Mouse (Mus musculus): ENCODE results near the gene Mark2.

The Mark2 gene

DNA sequence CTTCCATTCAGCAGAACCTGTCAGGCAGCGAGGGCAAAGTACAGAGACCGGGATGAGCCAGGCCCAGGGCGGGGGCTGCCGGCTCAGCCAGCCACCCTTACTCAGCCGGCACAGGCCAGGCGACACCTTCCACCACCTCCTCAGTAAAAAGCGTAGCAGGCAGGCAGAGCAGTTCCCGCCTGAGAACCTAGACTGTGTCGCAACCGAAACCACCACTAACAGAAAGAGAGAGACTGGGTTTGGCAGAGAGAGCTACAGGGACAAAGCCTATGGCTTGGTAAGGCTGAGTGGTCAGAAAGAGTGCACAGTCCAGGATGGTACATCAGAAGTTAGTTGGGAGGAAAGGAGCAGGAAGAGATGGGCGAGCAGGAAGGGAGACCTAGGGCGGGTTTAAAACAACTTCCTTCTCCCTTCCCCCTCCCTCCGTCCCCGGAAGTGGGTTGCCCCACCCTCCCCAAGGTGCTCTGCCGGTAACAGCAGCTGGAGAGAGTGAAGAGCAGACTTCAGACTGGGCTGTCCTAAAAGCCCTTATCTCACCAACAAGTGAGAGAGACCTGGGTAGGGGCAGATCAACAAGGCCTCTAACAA lies 46.5 kb downstream of the Mark2 start:
- DNase-seq (ENCODE audit: low spot score in 2 of 2): peak; percentile 54 to 70

DNA sequence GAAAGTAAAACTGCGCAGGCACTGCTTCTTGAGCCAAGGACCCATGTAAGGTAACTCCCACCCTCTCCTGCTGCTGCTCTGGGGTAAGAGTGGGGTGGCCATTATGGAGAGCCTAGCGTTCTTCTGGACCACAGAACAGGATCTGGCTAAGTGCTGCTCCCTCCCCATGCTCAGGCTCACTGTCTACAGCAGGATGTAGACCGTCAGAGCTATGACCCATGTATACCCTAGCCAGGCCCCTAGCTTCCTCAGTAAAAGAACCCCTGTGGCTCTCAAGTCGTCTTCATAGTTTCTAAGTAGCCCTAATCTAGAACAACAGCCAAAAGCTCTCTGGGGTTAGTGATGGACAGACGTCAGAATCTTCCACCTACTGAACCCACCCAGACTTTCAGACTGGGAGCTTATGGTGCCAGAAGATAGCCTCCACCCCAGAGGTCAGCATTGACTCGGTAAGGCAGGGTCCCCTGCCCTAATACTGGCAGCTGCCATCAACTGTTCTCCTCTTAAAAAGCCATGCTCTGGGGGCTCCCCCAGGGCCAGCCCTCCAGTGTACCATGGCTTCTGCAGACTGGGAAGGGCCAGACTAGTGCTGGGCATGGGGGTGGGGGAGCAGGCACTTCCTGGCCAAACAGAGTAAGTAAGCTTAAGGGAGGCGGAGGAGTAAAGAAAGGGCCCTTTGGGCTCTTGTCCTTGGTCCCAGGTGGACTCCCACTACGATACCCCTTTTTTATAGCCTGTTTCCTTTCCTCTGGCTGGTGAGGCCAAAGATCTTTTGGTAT lies 47.4 kb downstream of the Mark2 start:
- DNase-seq (ENCODE audit: low spot score in 2 of 2): peak in 1 of 2 experiments; percentile 20

DNA sequence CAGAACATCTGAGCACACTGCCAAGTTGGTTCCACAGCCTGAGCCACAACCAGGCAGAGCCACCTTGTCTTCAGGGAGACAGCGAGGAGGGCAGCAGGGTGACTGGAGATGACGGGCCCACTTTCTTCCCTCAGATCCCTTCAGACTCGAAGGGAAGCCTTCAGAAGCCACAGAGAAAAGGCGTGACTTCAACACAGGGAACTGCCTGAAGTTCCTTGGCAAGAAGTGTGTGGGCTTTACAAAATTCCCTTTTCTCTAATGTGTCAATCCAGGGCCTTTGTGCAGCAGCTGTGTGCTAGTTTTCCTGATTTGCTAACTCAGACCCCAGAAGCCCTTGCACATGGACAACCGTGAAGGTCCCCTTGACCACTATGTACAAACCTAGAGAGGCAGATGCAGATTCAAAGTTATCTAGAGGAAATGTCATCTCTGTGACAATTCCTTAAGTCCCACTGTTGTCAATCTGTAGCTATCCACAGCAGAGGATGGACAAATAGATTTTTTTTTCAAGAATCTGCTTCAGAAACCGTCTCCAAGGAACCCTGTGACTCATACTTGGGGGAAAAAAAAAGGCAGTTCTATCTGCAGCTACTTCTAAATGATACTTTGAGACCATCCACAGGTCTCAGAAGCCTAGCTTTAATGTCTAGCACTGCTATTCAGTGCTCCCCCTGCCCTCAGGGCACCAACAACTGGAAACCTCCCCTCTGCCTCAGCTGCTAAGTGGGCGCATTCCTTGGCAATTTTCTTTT lies 49.5 kb downstream of the Mark2 start:
- DNase-seq (ENCODE audit: low spot score in 2 of 2): no peak

DNA sequence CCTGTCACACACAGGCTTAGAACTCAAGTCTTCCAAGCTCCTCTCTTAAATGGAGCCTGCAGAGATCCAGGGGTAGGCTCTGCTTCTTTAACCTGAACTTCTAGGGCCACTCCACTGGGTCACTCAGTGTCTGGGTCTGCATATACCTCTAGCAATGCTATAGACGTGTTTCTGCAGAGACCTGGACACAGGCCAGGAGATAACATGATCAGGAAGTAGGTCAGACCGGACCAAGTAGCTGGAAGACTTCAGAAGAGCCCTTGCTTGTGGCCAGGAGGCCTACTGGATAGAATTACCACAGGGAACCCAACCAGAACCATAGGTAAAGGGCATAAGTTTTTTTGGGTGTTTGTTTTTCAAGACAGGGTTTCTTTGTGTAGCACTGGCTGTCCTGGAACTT lies 51.9 kb downstream of the Mark2 start:
- no peak for DNase-seq (ENCODE audit: low spot score in 2 of 2)

DNA sequence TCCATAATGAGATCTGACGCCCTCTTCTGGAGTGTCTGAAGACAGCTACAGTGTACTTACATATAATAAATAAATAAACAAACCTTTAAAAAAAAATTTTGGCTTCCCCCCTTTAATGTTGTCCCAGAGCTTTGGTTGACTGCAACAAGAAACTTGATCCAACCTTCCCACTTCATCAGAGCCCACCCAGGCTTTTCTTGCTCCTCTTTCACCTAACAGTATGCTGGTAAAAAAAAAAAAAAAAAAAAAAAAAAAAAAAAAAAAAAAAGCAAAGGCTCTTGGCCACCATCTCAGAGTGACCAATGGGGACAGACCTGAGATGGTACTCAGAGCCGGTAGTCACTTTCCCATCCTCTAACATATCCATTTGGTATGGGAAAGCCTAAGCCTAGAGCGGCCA lies 53.4 kb downstream of the Mark2 start:
- no peak for DNase-seq (ENCODE audit: low spot score in 2 of 2)

DNA sequence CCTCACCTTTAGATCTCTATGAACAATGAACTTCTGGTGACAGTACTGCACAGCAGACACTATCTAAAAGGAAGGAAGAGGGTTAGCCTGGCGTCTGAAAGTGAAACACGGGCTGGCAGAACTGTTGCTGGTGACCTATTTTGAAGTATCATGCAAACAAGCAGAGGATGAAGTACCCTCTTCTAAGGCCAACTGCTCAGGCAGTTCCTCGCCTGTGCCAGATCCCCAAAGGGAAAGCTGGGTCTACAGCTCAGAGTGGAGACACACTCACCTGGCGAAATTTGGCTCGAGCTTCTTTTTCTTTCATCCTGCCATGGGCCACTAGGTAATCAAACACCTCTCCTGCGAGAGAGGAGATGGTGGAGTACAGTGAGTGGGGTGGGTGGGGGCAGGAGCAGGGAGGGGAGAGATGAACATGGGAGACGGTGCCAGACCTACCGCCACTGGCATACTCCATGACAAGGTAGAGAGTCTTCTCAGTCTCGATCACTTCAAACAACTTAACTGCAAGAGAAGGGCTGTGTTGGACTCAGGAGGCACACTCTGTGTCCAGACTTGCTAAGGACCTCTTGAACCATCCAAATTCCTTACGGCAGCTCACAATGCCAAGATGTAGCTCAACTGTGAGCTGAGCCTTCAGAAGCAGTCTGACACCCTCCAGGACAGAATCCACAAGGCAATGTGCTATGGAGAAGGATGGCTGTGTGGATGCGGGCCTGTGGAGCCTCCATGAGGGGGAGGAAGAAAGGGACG lies 54.9 kb downstream of the Mark2 start:
- no peak for DNase-seq (ENCODE audit: low spot score in 2 of 2)

DNA sequence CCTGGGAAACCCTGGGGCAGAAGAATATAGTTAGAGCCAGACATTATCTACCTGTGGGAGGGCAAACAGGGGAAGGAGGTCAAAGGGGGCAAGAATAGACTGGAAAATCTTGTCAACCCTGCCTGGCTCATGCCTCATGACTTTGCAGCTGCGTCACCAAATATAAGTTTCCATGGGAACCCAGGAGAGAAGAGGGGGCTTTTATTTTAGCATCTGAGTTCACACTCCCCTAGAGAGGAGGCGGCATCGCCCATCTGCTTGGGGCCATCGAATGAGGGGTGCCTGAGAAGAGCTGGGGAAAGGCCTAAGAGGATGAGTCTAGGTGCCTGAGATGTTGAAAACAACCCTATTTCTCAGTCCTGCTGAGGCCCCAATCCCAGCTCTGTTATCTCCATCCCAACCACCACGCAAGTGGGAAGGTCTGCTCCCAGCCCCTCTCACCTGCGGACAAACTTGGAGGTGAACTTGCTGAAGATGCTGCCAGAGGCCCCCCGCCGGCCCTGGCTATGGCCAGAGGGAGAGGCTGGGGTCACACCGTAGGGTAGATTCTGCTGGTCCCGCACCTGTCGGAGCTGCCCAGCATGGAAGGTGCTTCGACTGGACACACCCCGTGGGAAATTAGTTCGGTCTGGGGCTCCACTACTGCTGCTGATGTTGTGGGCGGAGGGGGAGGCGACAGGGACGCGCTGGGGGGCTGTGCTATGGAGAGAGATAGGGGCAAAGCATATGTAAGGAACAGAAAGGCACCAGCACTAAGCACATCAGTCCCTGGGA lies 60.9 kb downstream of the Mark2 start:
- no peak for DNase-seq (ENCODE audit: low spot score in 2 of 2)

DNA sequence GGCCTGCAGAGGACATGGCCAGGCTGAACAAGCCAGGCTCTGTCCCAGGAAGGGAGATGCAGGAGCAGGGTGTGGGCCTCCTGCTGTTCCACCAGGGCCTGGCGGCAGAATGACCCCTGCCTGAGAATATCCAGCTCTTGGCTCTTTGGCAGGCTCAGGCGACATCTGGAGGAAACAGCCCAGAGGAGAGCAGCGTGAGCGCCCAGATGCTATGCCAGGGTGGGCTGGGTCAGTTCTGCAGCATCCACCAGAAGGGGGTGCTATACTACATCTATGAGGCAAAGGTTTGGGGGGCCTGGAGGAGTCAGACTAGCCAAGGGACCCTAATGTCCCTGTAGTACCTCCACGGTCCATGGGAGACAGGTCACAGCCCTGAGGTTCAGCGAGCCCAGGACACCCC lies 62.5 kb downstream of the Mark2 start:
- peak in 1 of 2 experiments; percentile 31 for DNase-seq (ENCODE audit: low spot score in 2 of 2)

DNA sequence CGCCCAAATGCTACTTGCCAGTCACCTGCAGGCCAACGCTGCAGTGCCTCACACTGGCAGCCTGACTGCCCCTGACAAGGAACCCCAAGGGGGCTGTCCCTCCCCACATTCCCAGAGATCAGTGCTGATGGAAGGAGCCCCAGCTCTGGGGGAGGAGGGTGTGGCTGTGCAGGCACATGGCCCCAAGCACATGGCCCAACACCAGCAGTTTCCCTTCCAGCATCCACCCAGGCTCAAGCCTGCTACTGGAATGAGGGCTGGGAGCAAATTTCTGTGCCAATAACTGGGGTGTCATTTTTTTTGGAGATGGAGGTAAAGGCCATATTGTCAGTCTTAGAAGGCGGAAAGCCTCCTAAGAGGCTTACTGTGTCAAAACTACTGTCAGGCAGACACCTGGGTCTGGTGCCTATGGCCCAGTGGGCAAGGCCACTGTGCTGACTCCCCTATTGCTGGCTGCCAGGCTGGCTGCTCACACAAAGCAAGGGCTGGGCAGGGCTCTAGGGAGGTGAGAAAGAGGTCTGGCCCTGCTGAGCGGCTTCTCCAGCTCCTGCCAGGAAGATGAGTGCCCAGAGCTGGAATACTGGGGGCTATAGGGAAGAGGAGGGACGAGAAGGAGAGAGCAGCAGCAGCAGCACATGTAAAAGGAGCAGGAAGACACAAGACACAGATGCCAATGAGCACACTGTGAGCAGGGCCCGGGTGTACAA lies 63.3 kb downstream of the Mark2 start:
- no peak for DNase-seq (ENCODE audit: low spot score in 2 of 2)

DNA sequence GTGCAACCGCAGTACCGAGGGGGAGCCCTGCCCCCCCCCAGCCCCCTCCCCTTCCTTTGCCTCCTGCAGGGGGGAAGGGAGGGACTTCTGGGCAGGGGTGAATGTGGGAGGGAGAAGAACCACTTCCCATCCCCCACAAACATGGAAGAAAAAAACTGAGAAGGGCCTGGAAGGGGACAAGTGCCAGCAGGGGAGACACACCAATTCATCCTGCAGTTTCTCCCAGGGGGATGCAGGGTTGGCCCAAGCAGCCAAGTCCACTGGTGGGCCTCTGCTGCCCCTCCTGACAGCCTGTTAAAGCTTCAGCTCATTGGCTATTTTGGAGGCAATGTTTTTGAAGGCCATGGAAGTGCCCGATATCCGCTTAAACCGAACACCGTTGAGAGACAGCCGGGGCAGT lies 64.9 kb downstream of the Mark2 start:
- DNase-seq (ENCODE audit: low spot score in 2 of 2): no peak

DNA sequence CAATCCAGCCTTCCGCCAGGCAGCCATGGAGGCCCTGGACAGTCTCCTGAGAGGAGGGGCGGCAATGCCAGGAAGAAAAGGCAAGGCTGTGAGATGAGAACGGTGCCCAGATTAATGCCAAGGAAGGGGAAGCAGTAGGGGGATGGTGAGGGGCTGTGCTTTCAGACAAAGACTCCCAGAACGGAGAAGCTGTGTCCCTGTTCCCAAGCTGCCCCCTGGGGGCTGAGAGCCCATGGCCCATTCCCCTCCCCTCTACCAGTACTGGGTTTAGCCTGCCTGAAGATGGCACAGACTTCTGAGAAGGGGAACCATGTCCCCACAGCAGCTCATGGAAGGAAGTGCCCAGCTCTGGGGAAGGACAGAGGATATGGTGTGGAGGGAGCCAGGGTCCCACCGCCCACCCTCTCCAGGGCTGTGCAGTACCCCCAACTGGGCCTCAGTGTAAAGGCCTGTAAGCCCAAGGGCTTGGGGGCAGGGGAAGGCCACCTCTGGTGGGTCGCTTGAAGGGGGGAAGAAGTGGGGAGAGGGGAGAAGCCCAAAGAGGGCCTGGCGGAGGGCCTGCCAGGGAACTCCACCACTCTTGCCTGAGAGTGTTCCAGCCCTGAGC lies 65.5 kb downstream of the Mark2 start:
- no peak for DNase-seq (ENCODE audit: low spot score in 2 of 2)

DNA sequence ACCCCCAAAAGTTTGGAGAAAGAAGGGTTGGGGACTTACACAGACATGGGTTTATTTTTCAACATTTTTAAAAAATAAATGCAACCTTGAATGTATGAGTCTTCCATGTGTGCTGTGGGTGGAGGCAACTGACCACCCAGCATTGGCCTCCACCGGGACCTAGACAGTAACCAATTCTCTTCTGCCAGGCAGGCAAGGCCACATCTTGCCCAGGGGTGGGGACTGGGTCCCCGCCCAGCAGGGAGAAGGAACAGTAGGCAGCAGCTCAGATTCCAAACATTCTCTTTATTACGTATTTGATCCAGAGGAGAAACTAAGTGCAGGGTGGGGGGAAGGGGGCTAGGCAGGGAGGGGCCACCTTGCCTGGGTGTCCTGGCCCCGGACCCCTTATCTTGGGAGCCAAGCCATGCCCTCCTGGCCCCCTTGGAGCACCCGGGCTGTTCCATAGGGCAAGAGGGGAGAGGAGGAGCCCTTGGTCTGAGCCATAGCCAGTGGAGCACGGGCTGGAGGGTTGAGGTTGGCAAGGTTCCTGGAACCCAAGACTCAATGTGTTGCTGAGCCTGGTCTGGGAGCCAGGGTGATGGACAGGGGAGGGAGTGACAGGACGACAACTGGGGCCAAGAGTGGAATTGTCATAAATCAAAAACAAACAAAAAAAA lies 66.4 kb downstream of the Mark2 start:
- DNase-seq (ENCODE audit: low spot score in 2 of 2): no peak

DNA sequence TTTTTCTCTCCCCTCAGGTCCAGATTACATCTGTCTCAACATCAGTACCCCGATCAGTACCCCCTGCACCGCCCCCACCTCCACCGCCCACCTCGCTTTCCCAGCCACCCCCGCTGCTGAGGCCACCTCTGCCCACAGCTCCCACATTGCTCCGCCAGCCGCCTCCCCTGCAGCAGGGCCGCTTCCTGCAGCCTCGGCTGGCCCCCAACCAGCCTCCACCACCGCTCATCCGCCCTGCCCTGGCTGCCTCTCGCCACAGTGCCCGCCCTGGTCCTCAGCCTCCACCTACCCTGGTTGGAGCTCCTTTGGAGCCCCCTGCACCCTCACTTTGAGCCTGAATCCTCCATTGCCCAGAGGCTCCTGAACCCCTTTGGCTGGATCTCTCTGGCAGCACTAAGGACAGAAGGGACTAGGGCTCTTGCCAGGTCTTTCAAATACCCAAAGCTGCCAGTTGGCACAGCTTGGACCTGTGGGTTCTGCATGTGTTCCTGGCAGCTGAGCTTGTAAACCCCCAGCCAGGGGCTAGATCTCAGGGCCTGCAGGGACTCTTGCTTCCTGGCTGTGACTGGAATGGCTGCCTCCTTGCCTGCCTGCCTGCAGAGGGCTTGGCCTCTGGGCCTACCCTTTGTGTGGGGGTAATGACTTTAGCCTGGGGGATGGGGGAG lies 67.2 kb downstream of the Mark2 start:
- DNase-seq (ENCODE audit: low spot score in 2 of 2): no peak

DNA sequence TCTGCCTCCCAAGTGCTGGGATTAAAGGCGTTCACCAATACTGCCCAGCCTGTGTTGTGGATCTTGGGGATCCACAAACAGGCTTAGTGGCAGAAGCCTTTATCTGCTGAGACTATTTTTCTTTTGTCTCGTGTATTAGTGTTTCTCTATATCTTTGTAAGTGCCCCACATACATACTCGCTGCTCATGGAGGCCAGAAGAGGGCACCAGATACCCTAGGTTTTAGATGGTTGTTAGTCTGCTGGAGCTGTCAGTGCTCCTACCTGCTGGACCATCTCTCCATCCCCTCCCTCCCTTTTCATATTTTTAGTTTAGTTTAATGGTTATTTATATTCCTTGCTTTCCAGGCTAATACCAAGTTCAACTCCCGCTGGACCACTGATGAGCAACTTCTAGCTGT lies 68.2 kb downstream of the Mark2 start:
- no peak for DNase-seq (ENCODE audit: low spot score in 2 of 2)

DNA sequence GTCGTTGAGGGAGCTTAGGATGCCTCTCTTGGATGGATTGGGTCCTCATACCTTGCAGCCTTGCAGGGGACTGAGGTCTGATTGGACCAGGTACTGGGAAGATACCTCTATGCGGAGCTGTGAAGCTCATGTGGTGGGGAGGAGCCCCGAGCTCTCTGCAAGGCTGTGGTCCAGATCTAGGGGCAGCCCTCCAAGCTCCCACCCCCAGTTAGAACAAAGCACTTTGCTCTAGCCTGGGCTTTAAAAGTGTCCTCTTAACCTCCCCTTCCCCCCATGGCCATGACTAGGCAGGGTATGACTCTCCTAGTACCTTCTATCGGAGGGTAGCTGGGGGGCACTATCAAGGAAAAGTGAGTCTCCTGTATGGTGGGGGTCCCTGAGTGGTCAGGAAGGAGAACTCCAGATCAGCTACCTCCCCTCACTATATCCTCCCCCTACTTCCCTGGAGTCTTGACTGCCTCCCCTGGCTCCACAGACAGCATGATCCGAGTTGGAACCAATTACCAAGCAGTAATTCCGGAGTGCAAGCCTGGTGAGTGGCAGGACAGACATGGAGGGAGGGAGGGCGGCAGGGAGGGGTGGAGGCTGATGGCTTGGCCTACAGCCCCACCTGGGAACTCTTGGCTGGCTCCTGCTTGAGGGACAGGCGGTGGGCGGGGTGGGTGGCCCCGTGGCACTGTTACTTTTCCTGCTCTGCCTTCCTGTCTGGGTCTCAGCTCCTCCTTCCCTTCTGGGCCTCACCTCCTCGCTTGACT lies 72.2 kb downstream of the Mark2 start:
- no peak for DNase-seq (ENCODE audit: low spot score in 2 of 2)

DNA sequence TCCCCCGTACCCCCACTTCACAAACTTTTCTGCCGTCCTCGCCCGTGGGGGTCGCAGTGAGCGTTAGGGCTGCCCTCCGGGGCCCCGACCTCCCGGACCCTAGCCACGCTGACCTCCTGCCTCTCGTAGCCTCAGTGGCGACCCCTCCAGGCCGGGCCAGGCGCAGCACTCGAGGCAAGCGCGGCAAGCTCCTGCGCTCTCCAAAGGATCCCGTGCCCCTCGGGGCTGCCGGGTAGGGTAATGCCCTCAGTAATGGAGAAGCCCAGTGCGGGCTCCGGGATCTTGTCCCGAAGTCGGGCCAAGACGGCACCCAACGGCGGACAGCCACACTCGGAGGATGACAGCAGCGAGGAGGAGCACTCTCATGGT lies 73.0 kb downstream of the Mark2 start:
- DNase-seq (ENCODE audit: low spot score in 2 of 2): peak; percentile 50 to 72

DNA sequence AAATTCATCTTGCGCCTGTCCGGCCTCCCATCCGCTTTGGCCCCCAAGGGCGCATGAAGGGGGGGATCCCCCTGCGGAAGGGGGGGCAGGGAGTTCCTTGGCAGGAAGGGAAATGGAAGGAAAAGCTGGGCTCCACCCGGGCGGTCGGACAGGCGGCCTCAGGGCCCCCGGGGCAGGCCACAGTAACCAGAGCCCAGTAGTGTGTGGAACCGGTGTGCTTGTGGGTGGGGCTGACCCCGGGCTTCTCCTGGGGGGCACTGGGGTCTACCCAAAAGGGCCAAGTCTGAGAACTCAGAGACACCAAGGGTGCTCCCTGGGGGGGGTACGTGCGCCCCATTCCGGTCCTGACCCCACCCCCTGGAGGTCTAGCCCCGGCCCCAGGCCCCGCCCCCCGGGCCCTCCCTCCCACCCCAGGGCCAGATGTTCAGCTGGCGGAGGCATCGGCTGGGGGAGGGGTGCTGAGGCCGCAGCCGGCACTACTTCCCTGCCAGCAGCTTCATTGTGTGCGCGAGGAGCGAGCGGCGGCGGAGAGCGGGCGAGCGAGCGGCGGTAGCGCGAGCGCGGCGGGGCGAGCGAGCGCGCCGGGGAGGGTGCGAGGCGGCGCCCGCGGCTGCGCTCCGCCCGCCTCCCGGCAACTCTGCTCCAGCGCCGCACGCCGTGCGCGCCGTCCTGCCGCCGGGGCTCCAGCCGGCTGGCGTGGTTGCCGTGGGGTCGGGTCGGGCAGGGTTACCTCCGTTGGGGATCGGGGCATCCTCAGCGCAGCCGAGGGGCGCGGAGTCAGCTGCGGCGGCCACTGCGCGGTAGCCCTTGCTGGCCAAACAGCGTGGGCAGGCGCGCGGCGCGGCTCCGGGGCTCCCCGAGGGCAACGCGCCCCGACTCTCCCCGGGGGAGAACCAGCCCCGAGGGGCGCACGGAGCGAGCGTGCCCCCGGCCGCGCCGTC lies 73.6 kb downstream of the Mark2 start:
- peak; percentile 49 to 65 for DNase-seq (ENCODE audit: low spot score in 2 of 2)
